Mouse (Mus musculus): ENCODE measurements around the gene Arhgap18. TPM values are rescaled to one million over a fixed set of nuclear protein-coding genes. Genes with fewer than 3 reads are reported as not detected.

The Arhgap18 gene
- polyA plus RNA-seq, 1 experiment: 2.0 TPM

DNA sequence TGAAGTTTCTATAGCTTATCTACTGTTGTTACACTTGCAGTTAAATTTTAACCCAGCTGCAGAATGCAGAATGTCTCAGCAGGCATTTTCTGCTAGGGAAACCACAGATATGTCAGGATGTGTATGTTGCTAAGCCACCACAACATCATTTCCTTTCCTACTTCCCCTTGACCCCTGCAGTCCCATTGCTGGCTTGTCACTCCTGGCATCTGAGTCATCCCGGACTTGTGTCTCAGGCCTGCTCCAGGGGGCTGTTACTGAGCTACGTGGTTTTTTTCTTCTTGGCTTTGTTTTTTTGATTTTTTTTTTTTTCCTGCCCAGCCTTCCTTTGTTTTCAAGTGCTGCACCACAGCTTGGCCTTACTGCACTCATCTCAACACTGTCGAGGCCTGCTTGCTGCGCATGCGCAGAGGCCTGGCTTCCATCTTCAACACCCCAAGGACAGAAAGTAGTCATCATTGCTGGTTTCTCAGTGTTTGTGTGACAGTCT lies 46.4 kb downstream of the Arhgap18 start:
- Histone ChIP-seq H3ac (ENCODE audit: control insufficient read depth, insufficient read length, low read depth) (no peak overlapping the region), H3K4me3 (ENCODE audit: insufficient read depth, poor library complexity, severe bottlenecking) (no peak overlapping the region), H3K79me2 (ENCODE audit: control insufficient read depth, insufficient read depth) (no peaks in the 10 kb centered on the region), H3K36me3 (ENCODE audit: control insufficient read depth, insufficient read depth) (no peaks in the 10 kb centered on the region), H3K79me3 (ENCODE audit: low read depth) (no peaks in the 10 kb centered on the region), H3K27me3 (ENCODE audit: control insufficient read depth, insufficient read depth, insufficient read length) (no peaks in the 10 kb centered on the region)
- peak; percentile 85 for TF ChIP-seq MAX (IDR thresholded peaks at IDR 0.05)
- no peak for TF ChIP-seq CEBPB (IDR thresholded peaks at IDR 0.05; ENCODE audit: low read depth)
- peak; percentile 65 for TF ChIP-seq MYOD1 (IDR thresholded peaks at IDR 0.05; ENCODE audit: control insufficient read depth, insufficient read length, low read depth)
- TF ChIP-seq FOSL1 (IDR thresholded peaks at IDR 0.05; ENCODE audit: insufficient read depth, low read length, poor library complexity, severe bottlenecking): peak; percentile 86
- TF ChIP-seq CTCF (IDR thresholded peaks at IDR 0.05; ENCODE audit: control insufficient read depth, insufficient read depth, insufficient read length): no peak

DNA sequence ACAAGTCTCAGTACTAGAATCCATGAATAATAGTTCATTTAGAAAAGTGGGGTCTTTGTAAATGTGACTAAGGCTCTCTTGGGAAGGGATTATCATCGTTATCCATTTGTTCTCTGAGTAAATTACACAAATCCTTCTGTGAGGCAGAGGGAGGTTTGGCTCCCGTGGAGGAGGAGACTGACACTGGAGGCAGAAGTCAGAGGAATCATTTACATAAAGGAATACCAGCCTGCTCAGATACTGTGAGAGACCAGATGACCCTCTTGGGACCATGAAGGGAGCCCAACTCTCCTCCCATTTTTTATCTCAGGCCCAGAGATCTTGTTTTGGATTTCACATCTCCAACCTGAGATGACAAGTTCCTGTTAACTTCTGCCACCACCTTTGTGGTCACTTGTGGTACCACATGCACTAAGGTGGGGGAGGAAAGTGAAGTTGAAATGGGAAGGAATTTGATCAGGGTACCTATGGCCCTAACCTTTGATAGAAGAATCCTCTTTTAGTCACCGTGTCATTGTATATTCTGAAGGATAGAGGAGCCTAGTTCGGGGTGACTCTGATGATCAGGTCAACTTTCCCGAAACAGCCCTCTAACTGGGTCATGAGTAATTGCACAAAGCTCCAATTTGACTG lies 51.2 kb downstream of the Arhgap18 start:
- Histone ChIP-seq H3K79me2 (ENCODE audit: control insufficient read depth, insufficient read depth) (no peaks in the 10 kb centered on the region), H3K4me3 (ENCODE audit: insufficient read depth, poor library complexity, severe bottlenecking) (no peak overlapping the region), H3ac (ENCODE audit: control insufficient read depth, insufficient read length, low read depth) (no peak overlapping the region), H3K27me3 (ENCODE audit: control insufficient read depth, insufficient read depth, insufficient read length) (no peaks in the 10 kb centered on the region), H3K36me3 (ENCODE audit: control insufficient read depth, insufficient read depth) (no peaks in the 10 kb centered on the region), H3K79me3 (ENCODE audit: low read depth) (no peaks in the 10 kb centered on the region)
- TF ChIP-seq MYOD1 (IDR thresholded peaks at IDR 0.05; ENCODE audit: control insufficient read depth, insufficient read length, low read depth) (no peak), USF1 (IDR thresholded peaks at IDR 0.05; ENCODE audit: low read depth) (no peak), CEBPB (IDR thresholded peaks at IDR 0.05; ENCODE audit: low read depth) (no peak), FOSL1 (IDR thresholded peaks at IDR 0.05; ENCODE audit: insufficient read depth, low read length, poor library complexity, severe bottlenecking) (no peak), MAX (IDR thresholded peaks at IDR 0.05) (no peak), MYOG (IDR thresholded peaks at IDR 0.05; ENCODE audit: control insufficient read depth, extremely low read depth, insufficient read length) (no peak), CTCF (IDR thresholded peaks at IDR 0.05; ENCODE audit: control insufficient read depth, insufficient read depth, insufficient read length) (no peak)

DNA sequence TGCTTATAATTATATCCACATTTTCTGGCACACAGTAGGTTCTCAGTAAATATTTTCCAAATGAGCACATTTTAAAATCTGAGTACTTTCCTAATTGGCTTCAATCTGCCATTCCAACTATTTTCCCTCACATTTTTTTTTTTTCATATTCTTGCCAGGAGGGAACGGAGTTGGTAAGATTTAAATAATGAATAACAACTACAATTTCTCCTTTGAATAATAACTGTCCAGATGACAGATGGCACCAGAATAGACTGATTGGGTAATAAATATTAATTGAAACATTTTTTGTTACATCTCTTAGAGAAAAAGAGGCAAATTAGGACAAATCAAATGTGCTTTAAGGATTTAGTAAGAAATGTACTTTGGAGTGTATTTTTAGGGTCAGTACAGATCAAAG lies 51.8 kb downstream of the Arhgap18 start:
- TF ChIP-seq FOSL1 (IDR thresholded peaks at IDR 0.05; ENCODE audit: insufficient read depth, low read length, poor library complexity, severe bottlenecking) (no peak), MYOG (IDR thresholded peaks at IDR 0.05; ENCODE audit: control insufficient read depth, extremely low read depth, insufficient read length) (no peak), CTCF (IDR thresholded peaks at IDR 0.05; ENCODE audit: control insufficient read depth, insufficient read depth, insufficient read length) (no peak), CEBPB (IDR thresholded peaks at IDR 0.05; ENCODE audit: low read depth) (no peak), MAX (IDR thresholded peaks at IDR 0.05) (no peak), USF1 (IDR thresholded peaks at IDR 0.05; ENCODE audit: low read depth) (no peak)
- H3K79me3 ChIP-seq (ENCODE audit: low read depth): no peaks in the 10 kb centered on the region
- H3K27me3 ChIP-seq (ENCODE audit: control insufficient read depth, insufficient read depth, insufficient read length): no peaks in the 10 kb centered on the region
- H3ac ChIP-seq (ENCODE audit: control insufficient read depth, insufficient read length, low read depth): no peak overlapping the region
- H3K36me3 ChIP-seq (ENCODE audit: control insufficient read depth, insufficient read depth): no peaks in the 10 kb centered on the region
- H3K79me2 ChIP-seq (ENCODE audit: control insufficient read depth, insufficient read depth): no peaks in the 10 kb centered on the region
- no peak overlapping the region for H3K4me3 ChIP-seq (ENCODE audit: insufficient read depth, poor library complexity, severe bottlenecking)

DNA sequence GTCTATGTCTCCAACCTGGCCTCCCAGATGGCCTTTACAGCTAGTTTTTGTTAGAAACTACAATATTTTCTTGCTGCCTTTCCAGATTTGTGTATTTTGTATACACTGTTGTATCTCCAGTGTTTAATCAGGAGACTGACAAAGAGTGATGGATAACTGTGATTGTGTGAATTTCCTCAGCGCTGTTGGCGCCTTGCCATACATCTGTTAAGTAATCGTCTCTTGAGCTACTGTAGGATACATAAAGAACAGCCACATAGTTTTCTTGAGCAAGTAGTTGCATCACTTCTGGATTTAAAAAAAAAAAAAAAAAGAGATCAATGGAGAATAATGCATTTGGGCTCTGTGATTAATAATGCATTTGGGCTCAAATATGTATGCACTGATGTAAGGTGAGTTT lies 52.9 kb downstream of the Arhgap18 start:
- H3K79me2 ChIP-seq (ENCODE audit: control insufficient read depth, insufficient read depth): no peaks in the 10 kb centered on the region
- H3K36me3 ChIP-seq (ENCODE audit: control insufficient read depth, insufficient read depth): no peaks in the 10 kb centered on the region
- no peak overlapping the region for H3ac ChIP-seq (ENCODE audit: control insufficient read depth, insufficient read length, low read depth)
- TF ChIP-seq CEBPB (IDR thresholded peaks at IDR 0.05; ENCODE audit: low read depth): no peak
- TF ChIP-seq USF1 (IDR thresholded peaks at IDR 0.05; ENCODE audit: low read depth): no peak
- no peak for TF ChIP-seq FOSL1 (IDR thresholded peaks at IDR 0.05; ENCODE audit: insufficient read depth, low read length, poor library complexity, severe bottlenecking)
- no peaks in the 10 kb centered on the region for H3K27me3 ChIP-seq (ENCODE audit: control insufficient read depth, insufficient read depth, insufficient read length)
- H3K4me3 ChIP-seq (ENCODE audit: insufficient read depth, poor library complexity, severe bottlenecking): no peak overlapping the region
- H3K79me3 ChIP-seq (ENCODE audit: low read depth): no peaks in the 10 kb centered on the region

DNA sequence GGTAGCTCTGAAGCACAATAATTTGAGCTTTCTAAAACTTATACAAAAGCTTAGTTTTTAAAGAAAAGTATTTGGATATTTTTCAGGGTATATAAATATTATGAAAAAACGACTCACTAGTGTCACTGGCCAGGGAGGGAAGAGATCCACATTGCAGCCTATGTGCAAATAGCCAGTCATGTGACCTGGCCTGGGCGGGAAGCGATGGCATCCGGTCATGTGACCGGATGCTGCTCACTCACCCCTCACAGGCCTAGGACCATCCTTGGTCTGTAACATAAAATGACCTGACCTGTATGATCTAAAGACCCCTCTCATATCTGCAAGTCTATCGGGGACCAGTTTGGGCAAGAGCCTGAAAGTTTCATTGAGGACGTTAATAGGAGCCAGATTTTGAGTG lies 56.8 kb downstream of the Arhgap18 start:
- TF ChIP-seq CEBPB (IDR thresholded peaks at IDR 0.05; ENCODE audit: low read depth) (no peak), CTCF (IDR thresholded peaks at IDR 0.05; ENCODE audit: control insufficient read depth, insufficient read depth, insufficient read length) (no peak), MAX (IDR thresholded peaks at IDR 0.05) (no peak), MYOG (IDR thresholded peaks at IDR 0.05; ENCODE audit: control insufficient read depth, extremely low read depth, insufficient read length) (no peak), MYOD1 (IDR thresholded peaks at IDR 0.05; ENCODE audit: control insufficient read depth, insufficient read length, low read depth) (no peak), USF1 (IDR thresholded peaks at IDR 0.05; ENCODE audit: low read depth) (peak; percentile 51)
- H3K36me3 ChIP-seq (ENCODE audit: control insufficient read depth, insufficient read depth): no peaks in the 10 kb centered on the region
- H3ac ChIP-seq (ENCODE audit: control insufficient read depth, insufficient read length, low read depth): no peak overlapping the region
- H3K79me3 ChIP-seq (ENCODE audit: low read depth): no peaks in the 10 kb centered on the region
- H3K79me2 ChIP-seq (ENCODE audit: control insufficient read depth, insufficient read depth): no peaks in the 10 kb centered on the region
- H3K27me3 ChIP-seq (ENCODE audit: control insufficient read depth, insufficient read depth, insufficient read length): no peaks in the 10 kb centered on the region
- no peak overlapping the region for H3K4me3 ChIP-seq (ENCODE audit: insufficient read depth, poor library complexity, severe bottlenecking)

DNA sequence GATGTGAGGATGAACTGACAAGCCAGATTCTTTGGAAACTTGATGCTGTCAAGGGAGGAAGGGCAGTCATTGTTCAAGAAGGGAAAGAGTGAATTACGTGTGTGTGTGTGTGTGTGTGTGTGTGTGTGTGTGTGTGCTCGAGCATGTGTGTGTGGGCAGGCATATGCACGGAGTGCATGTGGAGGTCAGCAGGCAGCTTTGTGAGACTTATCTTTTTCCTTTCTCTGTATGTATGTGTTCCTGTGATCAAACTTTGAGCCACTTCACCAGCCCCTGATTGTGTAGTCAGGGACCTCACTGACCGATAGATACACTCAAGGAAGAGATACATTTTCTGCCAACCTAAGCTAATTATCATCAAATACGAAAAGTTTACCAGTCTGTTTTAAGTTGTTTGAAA lies 57.6 kb downstream of the Arhgap18 start:
- H3K79me2 ChIP-seq (ENCODE audit: control insufficient read depth, insufficient read depth): no peaks in the 10 kb centered on the region
- H3K27me3 ChIP-seq (ENCODE audit: control insufficient read depth, insufficient read depth, insufficient read length): no peaks in the 10 kb centered on the region
- no peaks in the 10 kb centered on the region for H3K79me3 ChIP-seq (ENCODE audit: low read depth)
- H3ac ChIP-seq (ENCODE audit: control insufficient read depth, insufficient read length, low read depth): no peak overlapping the region
- H3K36me3 ChIP-seq (ENCODE audit: control insufficient read depth, insufficient read depth): no peaks in the 10 kb centered on the region
- no peak overlapping the region for H3K4me3 ChIP-seq (ENCODE audit: insufficient read depth, poor library complexity, severe bottlenecking)
- no peak for TF ChIP-seq USF1 (IDR thresholded peaks at IDR 0.05; ENCODE audit: low read depth)
- no peak for TF ChIP-seq MYOG (IDR thresholded peaks at IDR 0.05; ENCODE audit: control insufficient read depth, extremely low read depth, insufficient read length)
